Mouse (Mus musculus): ENCODE measurements around the gene Fetub.

GRCm38 (mm10) chr16:22963293-22963692 lies 45.2 kb downstream of the Fetub start:
- TF ChIP-seq TAL1 (IDR thresholded peaks at IDR 0.05; ENCODE audit: low read length), result no peak
- TF ChIP-seq GATA1 (IDR thresholded peaks at IDR 0.05; ENCODE audit: low read length), result no peak

Measured in erythroblast, embryonic 14.5 days (primary cell).